Mouse (Mus musculus) kidney, postnatal 36 days (tissue): ENCODE measurements around the gene Gdf7.

Source experiments
- DNase-seq, 2 experiments: peaks; one replicate each; pipeline ENCODE4 v3.0.0; 2021 to 2022; ENCODE audit warnings: mixed read lengths in 2 of 2

The Gdf7 gene

DNA sequence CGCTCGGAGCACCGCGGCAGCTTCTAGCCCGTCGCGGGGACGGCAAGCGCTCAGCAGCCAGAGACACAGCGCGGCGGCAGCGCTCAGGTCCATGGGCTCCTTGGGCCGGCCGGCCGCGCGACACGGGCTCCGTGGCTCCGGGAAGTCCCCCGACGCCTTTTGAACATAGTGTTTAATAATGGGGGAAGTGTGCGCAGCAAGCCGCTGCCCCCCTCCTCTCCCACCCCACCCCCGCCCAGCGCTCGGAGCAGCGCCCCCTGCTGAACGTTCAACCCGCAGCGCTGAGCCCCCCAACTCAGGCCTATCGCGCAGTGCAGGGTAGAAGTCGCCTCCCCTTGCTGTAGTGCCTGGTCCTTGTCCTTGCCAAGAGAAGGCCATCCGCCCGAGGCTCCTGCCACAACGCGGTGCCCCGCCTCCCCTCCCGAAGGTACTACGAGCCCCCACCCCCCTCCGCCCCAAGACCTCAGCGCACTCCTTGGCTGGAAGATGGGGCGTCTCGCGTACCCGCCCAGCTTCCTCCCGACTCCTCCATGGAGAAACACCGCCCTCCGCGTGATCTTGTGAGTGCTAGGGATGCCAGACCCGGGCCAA is at the start of gene Gdf7:
TSS of gene Gdf7 (minus strand) at position 114 of the 591 bp plus-strand sequence.
- no peak for DNase-seq

DNA sequence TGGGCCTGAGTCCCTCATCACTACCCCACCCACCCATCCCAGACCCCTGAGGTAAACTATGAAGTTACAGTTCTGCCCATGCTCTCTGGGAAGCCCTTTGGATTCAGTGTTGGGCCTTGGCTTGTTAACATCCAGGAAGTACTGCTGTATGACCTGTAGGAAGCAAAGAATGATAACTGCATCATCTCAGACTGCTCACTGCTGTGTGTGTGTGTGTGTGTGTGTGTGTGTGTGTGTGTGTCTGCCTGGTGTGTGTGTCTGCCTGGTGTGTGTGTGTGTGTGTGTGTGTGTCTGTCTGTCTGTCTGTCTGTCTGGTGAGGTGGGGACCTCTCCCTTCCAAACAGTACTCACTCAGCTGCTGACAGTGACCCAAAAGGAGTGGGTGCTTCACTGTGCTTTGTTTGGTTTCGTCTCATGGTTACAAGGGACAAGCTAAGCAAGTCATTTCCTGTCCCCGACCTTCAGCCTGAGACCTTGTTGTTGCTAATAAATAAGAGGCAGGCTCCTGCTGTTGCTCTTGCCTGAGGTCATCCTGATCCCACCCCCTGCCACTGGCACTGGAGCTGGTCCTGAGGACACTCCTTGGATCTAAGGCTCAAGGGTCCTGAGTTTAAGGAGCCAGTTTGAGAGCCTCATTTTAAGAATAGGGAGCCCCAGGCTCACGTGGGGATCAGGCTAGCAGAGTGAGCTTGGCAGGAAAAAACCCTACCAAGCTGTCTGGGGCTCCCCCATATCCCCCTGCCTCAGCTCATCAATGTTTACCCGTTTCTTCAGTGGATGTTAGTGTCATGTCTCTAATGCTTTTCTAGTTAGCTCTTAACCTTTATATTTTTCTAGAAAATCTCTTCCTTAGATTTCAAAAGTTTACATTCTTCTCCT is 49.5 kb upstream of the Gdf7 start:
- peak; percentile 64 to 82 for DNase-seq

DNA sequence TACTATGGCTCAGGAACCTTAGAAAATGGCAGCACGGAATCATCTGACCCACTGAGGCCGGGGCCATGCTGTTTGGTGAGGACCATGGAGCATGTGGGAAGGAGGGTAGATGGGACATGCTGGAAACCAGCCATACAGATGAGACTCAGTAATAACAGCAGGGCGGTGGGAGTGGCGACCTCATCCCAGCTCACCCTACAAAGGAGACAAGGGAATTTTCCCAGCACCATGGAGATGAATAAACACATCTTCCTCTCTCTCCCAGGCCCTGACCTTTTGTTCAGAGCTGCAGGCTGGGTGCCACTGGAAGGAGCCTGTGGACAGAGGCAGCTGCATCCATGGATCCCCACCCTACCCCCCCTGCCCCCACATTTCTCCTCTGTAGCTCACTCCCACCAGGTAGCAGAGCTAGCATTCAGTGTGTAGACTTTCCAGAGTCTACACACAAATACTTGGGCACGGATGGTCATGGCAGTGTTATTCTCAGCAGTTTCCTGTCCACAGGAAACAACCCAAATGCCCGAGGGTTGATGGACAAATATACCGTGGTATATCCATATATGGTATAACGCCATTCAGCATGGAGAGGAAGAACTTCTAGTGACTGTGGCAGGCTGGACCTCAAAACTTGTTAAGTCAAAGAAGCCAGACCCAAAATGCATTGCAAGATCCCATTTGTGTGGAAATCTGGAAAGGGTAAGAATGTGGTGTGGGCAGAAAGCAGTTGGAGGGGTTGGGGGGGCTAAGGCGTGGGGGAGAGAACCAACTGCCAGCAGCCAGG is 47.2 kb upstream of the Gdf7 start:
- peak in 1 of 2 experiments; percentile 69 for DNase-seq

DNA sequence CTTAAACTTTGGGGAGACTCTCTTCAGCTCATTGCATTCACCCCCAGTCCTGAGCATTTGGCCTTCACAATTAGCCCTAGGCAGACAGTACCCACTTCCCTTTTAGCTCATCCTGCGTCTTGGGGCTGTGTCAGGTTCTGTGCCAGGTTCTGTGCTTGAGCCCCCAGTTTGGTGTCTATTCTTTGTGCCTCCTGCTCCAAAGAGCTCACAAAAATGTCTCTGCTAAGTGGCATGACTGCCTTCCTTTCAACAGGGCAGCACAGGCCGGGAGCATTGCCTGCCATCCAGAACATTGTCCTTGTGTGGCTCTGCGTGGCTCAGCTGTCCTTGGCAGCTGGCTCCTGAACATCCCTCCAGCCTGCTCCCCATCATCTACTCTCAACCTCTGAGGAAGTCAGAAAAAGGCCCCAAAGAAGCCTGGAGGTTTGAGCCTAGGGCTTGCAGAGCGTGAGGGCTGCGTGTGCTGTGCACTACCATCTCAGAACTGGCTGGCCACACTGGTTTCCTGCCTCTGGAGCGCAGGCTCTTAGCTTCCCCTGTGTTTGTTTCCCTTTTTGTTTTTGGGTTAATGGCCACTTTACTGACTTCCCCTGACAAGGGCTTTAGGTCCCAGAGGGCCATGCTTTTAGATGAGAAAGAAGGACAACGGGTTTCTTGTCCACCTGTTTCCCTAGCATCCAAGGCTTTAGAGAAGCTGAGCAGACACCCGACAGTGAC is 46.1 kb upstream of the Gdf7 start:
- no peak for DNase-seq

DNA sequence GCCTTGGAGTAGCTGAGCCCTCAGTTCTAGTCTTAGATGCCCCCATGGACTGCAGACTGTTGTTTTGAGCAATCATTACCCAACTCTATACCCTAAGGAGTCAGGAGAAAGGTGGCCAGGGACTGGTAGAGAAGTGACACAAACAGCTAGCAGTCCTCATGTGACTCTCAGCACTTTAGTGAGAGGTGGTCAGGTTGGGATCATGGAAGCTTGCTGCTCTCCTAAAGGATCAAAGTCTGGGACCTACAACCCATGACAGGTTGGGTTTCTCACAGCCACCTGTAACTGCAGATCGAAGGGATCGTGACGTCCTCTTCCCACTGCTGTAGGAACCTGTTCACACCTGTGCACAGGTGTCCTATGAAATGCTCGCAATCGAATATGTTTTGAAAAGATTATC is 43.8 kb upstream of the Gdf7 start:
- DNase-seq: no peak

DNA sequence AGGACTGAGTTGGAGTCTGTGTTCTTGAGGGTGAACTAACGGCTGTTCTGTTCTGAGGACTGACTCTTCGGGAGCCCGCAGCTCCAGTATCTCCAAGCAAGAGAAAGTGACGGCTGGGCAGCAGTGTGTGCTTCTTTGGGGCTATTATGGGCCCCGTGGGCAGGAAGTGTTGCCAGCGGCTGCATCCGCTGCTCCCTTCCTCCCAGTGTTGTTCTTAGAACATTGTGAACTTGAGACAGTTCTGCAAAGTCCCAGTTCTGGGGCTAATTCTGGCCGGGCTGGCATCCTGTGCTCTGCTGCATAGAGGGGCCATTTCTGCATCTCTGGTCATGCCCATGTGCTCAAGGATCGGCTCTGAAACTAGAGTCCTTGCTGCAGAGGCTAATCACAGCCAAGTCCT is 43.1 kb upstream of the Gdf7 start:
- DNase-seq: peak; percentile 67 to 81

DNA sequence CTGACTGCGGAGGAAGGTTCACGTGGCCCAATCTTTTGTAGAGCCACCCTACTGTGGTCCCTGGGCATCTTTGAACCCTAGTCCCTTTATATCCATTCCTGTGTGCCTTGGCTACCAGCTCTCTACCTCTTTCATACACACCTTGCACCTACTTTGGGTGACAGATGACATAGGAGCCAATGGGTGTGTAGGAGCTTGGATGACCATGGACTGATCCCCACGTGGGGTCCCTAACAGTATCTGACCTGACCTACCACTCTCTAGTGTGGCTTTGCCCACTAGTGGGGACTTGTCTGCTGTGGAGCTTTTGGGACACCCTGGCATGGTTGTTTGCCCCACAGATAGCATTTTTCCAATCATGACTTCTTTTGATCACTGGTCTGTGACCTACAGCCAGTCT is 41.6 kb upstream of the Gdf7 start:
- no peak for DNase-seq

DNA sequence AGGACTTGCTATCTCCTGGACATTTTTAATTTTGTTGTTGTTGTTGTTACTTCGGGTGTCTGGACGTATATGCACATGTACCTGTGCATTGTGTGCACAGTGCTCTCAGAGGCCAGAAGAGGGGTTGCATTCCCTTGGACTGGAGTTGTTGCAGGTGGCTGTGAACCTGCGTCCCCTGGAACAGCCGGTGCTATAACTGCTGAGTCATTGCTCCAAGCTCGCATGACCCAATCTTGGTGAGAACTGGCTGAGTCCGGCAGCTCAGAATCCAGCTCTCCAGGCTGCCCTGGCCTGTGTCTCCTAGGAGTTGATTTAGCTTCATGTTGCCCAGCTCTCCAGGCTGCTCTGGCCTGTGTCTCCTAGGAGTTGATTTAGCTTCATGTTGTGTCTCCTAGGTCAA is 39.3 kb upstream of the Gdf7 start:
- DNase-seq: no peak

DNA sequence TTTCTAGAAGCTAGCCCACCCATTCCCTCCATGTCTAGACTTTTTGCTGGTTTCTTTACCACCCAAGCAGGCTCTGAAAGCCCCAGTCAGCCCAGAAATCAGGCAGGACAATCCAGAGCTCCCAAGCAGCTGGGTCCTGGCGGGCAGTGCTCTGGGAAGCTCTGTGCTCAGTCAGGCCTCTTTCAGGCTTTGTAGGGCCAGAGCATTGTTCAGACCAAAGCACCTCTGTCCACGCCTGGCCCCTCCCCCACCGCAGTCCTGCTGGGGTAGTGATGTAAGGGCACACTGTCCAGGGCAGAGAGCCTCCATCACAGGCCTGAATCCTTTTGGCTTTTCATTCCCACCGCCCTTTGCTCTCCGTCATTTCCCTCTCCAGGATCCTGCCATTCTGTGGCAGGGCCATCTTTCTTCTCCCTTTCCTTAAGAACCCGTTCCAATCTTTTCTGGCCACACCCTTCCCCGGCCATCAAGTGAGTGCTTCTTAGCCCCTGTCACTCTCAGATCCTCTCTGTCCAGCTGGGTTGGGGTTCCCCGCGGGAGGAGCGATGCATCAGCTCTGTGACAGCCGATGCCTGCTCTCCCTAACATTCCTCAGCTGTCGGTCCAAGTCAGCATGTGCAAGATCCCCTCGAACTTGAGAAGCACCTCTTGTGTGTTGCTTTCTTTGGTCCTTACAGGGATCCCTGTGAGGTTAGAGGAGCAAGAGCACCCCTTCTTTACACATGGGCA is 38.0 kb upstream of the Gdf7 start:
- no peak for DNase-seq

DNA sequence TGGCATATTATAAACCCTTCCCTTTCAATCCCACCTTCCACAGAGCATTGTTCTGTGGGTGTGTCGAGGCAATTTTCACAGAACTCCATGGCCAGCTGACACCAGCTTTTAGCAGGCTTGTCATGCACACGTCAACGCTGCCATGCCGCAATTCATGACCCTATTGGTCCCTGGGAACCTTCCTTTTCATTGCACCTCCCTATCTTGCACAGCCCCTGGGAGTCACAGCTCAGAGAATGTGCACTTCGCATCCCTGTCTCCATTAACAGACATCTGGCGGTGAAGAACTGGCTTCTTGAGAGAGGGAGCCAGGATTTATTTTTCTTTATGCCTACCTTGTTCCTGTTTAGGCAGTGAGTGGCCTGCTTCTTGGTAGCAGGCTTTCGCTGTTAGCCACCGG is 37.2 kb upstream of the Gdf7 start:
- DNase-seq: no peak

DNA sequence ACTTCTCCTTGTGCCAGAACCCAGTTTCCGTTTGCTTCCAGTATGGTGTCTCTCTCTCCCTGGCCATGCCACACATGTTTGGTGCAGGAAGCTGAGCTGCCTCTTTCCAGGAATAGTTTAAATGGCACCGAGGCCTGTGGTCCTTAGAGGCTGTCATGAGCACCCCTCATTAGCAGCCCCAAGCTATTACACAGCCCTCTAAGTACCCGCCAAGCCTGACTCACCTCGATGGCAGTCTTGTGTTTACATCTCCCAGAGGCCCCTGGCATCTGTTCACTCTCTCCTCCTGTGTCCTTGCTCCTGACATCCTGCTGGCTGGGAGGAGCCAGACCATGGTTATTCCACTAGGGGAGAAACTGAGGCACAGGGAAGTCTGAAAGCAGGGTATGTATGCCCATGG is 36.7 kb upstream of the Gdf7 start:
- DNase-seq: no peak

DNA sequence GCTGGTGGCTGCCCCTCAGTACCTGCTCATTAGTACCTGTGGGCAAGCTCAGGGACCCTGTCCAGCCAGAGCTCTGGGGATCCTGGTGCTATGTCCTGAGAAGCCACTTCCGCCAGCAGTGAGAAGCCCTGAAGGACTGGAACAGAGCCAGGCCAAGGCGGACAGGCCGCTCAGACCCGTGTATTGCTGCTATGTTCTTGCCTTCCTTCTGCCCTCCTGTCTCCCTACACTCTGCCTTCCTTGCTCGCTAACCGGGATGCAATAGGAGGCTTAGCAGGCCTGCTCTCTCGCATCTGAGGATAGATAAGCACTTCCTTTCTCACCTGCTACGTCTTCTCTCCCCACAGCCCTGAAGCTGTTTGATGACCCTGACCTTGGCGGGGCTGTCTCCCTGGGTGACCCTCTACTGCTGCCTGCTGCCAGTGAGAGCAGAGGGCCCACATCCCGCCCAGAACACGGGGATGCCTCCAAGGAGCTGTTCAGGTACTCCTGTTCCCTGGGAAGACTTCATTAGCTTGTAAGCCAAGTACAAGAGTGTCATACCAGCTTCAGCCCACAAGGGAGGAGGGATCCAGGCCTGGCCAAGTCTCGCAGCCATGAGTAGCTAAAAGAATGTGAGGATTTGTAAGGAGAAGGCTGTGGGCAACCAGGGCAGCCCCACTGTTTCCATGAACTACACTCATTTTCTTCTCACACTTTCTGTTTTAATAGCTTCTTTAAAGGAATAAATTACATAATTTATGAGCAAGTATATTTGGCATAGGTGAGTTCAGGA is 35.7 kb upstream of the Gdf7 start:
- DNase-seq: peak in 1 of 2 experiments; percentile 61

DNA sequence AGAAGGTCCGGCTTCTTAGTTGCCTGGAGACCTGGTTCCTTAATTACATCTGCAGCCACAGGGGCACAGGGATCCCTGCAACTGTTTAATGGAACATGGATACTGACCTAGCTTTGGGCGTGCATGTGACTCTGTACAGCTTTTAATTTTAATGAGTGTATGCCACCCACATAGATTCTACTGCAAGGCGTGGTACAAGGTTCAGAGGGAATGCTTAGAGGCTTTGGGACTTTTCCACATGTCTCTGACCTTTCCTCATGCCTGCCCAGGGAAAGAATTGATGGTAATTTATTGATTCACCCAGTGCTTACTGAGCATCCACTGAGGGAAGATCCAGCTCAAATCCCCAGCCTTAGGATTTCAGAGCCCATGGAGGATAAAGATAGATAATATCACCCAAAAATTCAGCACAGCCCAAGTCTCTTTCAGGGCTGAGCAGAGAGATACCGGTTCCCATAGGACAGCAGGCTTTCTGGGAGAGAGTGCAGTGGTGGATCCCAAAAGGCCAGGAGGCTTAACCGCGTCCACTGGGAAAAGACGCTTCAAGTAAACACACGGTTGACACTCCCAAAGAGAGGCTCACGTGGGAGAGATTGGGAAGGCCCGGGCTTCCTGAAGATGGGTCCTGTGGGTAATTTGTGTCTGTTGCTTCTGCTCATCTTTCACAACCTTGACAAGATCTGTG is 35.0 kb upstream of the Gdf7 start:
- no peak for DNase-seq

DNA sequence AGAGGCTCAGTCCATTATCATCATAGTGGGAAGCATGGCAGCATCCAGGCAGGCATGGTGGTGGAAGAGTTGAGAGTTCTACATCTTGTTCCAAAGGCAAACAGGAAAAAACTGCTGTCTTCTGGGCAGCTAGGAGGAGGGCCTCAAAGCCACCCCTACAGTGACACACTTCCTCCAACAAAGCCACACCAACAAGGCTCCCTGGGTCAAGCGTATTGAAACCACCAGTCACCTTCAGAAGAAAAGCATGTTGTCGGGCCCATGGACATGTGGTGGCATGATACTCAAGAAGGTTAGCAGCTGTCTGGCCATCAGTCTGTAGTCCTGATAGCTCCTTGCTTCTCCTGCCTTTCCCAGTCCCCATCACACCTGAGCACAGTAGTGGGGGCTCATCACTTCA is 33.7 kb upstream of the Gdf7 start:
- DNase-seq: no peak

DNA sequence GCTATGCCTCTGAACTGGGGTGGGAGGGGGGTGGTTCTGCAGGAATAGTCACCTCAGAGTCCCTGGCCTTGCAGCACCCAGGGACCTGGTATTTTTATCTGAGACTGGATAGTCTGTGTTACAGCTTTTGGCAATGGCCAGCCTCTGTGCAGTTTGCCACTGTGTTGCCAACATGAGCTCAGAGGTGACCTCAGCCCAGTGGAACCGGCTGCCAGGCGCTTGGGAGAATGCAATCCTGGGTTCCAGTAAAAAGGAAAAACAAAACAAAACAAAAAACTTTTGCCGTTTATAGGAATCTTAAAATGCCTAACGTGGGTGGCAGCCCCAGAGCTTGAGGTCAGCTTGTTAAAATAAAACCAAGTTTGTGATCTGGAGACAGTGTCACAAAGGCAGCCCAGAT is 32.5 kb upstream of the Gdf7 start:
- DNase-seq: peak; percentile 42 to 58

DNA sequence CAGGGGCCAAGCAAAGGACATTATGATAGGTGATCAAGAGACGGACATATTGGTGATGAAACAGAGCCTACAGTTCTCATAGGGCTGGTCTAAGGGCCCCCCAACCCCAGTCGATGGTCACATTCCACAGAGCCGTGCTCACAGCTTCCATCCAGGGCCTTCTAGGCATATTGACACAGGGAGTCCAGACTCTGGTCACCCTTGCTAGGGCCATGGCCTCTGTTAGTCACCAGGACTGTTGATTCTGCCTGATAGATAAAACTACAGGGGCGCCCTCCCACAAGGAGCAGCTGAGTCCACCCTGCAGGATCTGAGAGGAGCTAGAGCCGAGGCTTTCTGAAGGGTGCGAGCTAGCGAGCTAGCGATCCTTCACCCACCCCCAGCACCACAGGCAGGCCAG is 31.9 kb upstream of the Gdf7 start:
- no peak for DNase-seq

DNA sequence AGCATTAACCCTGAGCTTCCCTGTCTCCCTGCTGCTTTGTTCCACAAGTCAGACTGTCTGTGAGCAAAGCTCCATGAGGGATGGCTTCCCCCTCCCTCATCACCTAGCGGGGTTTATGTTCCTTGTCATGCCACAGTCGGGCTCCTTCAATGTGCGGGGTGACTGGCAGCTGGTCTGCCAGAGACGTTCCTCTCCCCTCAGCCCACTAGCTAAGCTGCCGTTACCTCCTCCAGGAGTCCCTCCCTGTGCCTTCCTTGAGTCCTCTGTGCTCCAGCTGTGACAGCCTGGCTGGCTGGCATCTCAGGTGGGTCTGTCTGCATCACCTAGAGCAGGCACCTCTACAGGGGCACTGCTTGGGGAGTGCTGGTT is 30.4 kb upstream of the Gdf7 start:
- no peak for DNase-seq

DNA sequence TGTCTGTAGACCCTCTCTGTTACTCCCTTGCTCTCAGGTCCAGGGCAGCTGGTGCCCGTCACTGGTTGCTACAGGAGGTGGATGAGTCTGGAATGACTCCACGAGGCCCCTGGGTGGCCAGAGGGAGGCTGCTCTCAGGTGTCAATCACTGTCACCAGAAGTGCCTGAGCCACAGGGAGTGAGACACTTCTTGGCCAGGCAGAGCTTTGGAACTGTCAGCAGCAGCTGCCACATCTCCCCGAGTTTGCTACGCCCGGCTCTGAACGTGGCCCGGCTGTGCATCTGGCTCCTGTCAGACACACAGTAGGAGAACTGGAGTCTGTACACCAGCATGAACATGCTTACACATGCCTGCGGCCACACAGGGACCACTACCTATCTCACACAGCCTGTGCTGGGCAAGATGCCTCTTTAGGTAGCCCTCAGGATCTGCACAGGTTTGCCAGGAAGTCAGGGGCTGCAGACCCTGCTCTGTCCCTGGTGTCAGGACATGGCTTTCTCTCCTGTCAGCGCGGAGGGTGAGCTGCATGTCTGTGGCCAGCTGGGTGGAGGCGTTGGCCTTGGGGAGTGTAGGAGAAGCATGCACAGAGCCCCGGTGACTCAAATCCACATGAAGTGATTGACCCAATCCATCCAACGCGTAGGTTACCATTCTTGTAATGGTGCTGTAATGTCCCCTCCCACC is 29.9 kb upstream of the Gdf7 start:
- DNase-seq: no peak

DNA sequence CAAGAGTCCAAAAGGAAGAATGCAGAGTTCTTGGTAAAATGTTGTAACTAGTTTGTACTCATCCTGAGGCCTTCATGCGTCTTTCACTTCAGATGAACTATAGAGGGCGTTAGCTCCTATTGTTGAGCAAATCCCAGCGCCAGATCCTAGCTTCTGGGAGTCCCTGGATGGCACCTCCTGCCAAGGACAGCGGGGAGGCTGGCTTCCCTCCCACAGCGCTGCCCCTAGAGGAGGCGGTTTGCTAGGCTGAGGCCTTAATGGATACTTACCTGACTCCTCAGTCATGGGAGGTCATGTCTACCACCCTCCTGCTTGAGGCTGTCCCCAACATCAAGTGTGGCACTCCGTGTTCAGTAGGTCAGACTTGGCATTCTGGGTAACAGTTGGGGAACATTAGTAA is 27.5 kb upstream of the Gdf7 start:
- no peak for DNase-seq

DNA sequence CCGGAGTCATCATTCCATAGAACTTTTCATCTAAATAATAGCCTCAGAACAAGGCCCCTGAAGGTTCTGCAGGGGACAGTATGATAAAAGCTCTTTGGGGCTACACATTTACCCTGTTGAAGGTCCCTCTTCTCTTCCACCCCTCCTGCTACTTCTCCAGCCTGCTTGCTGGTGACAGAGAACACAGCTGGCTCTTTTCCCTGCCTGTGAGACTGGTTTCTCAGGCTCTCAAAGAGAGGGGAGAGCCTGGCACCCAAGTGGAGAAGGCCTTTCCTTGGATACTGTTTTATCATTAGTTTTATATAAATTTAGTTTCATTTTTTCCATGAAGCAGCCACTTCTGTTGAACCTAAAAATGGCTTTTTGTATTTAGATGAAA is 25.9 kb upstream of the Gdf7 start:
- no peak for DNase-seq
